Mouse (Mus musculus): ENCODE results near the gene Eaf2. TPM values are rescaled to one million over a fixed set of nuclear protein-coding genes. Genes with fewer than 3 reads are reported as not detected.
A peak's percentile ranks its signal among the peaks of the same experiment; 100 is the strongest.

The Eaf2 gene
- 1 to 10 TPM; 1.1 TPM for total RNA-seq (2021)
- 0.23 and 0.85 TPM in 2 replicates for polyA plus RNA-seq (2012; rRNA removed)
- long read RNA-seq, partial matches to known transcripts: 0 of 1 reads
- long read RNA-seq, other reads (novel, unspliced or antisense): 1 of 1 reads

- Histone ChIP-seq H3K27me3 (ENCODE audit: control insufficient read depth, insufficient read depth, low read length) (no peaks in the 10 kb centered on the region), H3K9ac (ENCODE audit: low read depth, low read length) (peak within 1 kb of the TSS; percentile 85), H3K36me3 (ENCODE audit: control insufficient read depth, insufficient read depth, low read length) (peaks cover 8% of the 10 kb centered on the region), H3K27ac (peak within 1 kb of the TSS; percentile 91), H3K4me1 (ENCODE audit: control insufficient read depth, insufficient read depth, low read length) (peaks cover 5% of the 10 kb centered on the region), H3K79me2 (replicated peaks; ENCODE audit: control insufficient read depth, insufficient read depth, low read length) (peaks cover 1% of the 10 kb centered on the region; the same call in 1 of the 2 replicates), H3K4me3 (peak within 1 kb of the TSS; percentile 75)
- WGBS: under 1% methylated on average over 43 of the region's 43 CpGs
- peak; percentile 89 to 97 for DNase-seq
- TF ChIP-seq CTCF (IDR thresholded peaks at IDR 0.05) (no peak), POLR2A (IDR thresholded peaks at IDR 0.05; ENCODE audit: insufficient read depth, low read depth, low read length) (peak; percentile 20), EP300 (IDR thresholded peaks at IDR 0.05; ENCODE audit: insufficient read depth, low read depth, low read length) (0 out of 2 replicates have a peak, but pooled peaks have one; percentile 64)
- intact Hi-C loops (cut with DNase I): loop anchor here (2.0 to 10.0 kb wide), 4 partner anchors 47 to 780 kb away; partner anchors contain the start of genes Hcls1, Iqcb1, Ndufb4 and Polq
These were observed at the start of gene Eaf2, which contains the start of gene Golgb1 for GRCm38 (mm10) chr16:36874583-36875275. Eaf2 (minus strand) TSS chr16:36875003. Golgb1 (plus strand) TSS chr16:36875140.

GRCm38 (mm10) chr16:36924312-36924711 lies 49.5 kb upstream of the Eaf2 start:
- no peak overlapping the region for H3K4me3 ChIP-seq
- no peak overlapping the region for H3K9ac ChIP-seq (ENCODE audit: low read depth, low read length)
- TF ChIP-seq EP300 (IDR thresholded peaks at IDR 0.05; ENCODE audit: insufficient read depth, low read depth, low read length) (no peak), POLR2A (IDR thresholded peaks at IDR 0.05; ENCODE audit: insufficient read depth, low read depth, low read length) (no peak), CTCF (IDR thresholded peaks at IDR 0.05) (no peak)
- no peaks in the 10 kb centered on the region for H3K79me2 ChIP-seq (replicated peaks; ENCODE audit: control insufficient read depth, insufficient read depth, low read length)
- no peak for DNase-seq
- no peaks in the 10 kb centered on the region for H3K4me1 ChIP-seq (ENCODE audit: control insufficient read depth, insufficient read depth, low read length)
- H3K36me3 ChIP-seq (ENCODE audit: control insufficient read depth, insufficient read depth, low read length): no peaks in the 10 kb centered on the region; the same call in 1 of the 2 replicates
- H3K27ac ChIP-seq: no peak overlapping the region
- no peaks in the 10 kb centered on the region for H3K27me3 ChIP-seq (ENCODE audit: control insufficient read depth, insufficient read depth, low read length)
- intact Hi-C loops (cut with DNase I): no loop called here
- WGBS: 94% methylated on average over 8 of the region's 8 CpGs

DNA sequence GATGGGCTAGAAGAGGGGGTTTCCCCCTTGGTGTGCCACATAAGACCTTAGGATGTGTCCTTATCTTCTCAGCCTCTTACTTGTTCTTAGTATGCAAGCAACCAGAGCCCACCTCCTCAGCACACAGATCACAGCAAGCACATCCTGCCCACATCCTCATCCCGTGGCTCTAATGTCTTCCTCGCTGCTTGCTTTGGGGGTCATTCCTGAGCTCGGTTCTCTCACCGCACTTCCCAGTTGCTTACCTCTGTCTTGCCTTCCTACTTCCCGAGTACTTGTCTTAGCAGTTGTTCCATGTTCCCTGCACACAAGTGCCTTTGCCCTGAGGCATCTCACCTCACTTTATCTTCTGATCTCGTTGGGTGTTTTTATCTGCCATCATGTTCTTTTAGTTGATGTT lies 47.2 kb upstream of the Eaf2 start:
- TF ChIP-seq EP300 (IDR thresholded peaks at IDR 0.05; ENCODE audit: insufficient read depth, low read depth, low read length) (no peak), POLR2A (IDR thresholded peaks at IDR 0.05; ENCODE audit: insufficient read depth, low read depth, low read length) (no peak), CTCF (IDR thresholded peaks at IDR 0.05) (no peak)
- H3K79me2 ChIP-seq (replicated peaks; ENCODE audit: control insufficient read depth, insufficient read depth, low read length): no peaks in the 10 kb centered on the region
- H3K27ac ChIP-seq: no peak overlapping the region
- 88% methylated on average over 6 of the region's 6 CpGs for WGBS
- H3K9ac ChIP-seq (ENCODE audit: low read depth, low read length): no peak overlapping the region
- no peak for DNase-seq
- H3K4me1 ChIP-seq (ENCODE audit: control insufficient read depth, insufficient read depth, low read length): no peaks in the 10 kb centered on the region
- no peaks in the 10 kb centered on the region for H3K27me3 ChIP-seq (ENCODE audit: control insufficient read depth, insufficient read depth, low read length)
- H3K36me3 ChIP-seq (ENCODE audit: control insufficient read depth, insufficient read depth, low read length): no peaks in the 10 kb centered on the region; the same call in 1 of the 2 replicates
- no peak overlapping the region for H3K4me3 ChIP-seq
- intact Hi-C loops (cut with DNase I): no loop called here

DNA sequence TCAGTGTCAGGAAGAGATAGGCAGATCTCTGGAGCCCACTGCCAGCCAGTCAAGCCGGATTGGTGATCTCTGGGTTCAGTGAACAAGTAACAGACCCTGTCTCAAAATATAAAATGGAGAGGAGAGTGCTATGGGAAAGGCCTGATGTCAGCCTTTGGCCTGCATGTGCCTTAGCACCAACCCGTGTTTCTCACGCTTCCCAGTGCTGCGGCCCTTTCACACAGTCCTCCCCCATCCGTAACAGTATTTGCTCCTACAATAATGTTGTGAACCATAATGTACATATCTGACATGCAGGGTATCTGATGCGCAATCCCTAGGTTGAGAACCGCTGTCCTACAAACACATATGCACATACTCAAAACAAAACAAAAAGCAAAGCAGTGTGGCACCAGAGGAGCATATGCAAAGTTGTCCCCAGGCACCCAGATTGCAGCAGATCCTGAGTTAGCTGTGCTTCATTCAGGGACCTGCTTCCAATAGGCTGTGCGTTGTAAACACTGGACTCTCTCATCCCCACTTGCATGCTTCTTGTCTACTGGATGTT lies 46.3 kb upstream of the Eaf2 start:
- intact Hi-C loops (cut with DNase I): no loop called here
- Histone ChIP-seq H3K27me3 (ENCODE audit: control insufficient read depth, insufficient read depth, low read length) (no peaks in the 10 kb centered on the region), H3K4me3 (no peak overlapping the region), H3K36me3 (ENCODE audit: control insufficient read depth, insufficient read depth, low read length) (no peaks in the 10 kb centered on the region; the same call in 1 of the 2 replicates), H3K27ac (no peak overlapping the region), H3K4me1 (ENCODE audit: control insufficient read depth, insufficient read depth, low read length) (no peaks in the 10 kb centered on the region), H3K9ac (ENCODE audit: low read depth, low read length) (no peak overlapping the region), H3K79me2 (replicated peaks; ENCODE audit: control insufficient read depth, insufficient read depth, low read length) (no peaks in the 10 kb centered on the region)
- no peak for DNase-seq
- 91% methylated on average over 8 of the region's 8 CpGs for WGBS
- TF ChIP-seq EP300 (IDR thresholded peaks at IDR 0.05; ENCODE audit: insufficient read depth, low read depth, low read length) (no peak), CTCF (IDR thresholded peaks at IDR 0.05) (no peak), POLR2A (IDR thresholded peaks at IDR 0.05; ENCODE audit: insufficient read depth, low read depth, low read length) (no peak)

DNA sequence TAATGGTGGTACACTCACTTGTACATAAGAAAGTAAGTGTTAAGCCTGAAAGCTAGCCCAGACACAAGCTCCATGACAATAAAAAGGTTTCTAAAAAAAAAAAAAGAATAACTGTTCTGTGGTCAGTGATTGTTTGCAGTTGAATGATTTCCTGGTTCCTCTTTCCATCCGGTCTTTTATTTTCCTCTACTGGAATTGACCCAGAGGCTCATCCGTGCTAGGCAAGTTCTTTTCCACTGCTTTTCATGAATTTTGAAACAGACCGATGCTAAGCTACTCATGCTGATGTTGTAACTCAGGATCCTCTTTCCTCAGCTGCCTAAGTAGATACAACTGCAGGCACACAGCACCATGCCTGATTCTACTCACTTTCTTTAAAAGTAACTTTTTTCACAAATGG lies 45.6 kb upstream of the Eaf2 start:
- no peak for DNase-seq
- Histone ChIP-seq H3K36me3 (ENCODE audit: control insufficient read depth, insufficient read depth, low read length) (no peaks in the 10 kb centered on the region; the same call in 1 of the 2 replicates), H3K4me1 (ENCODE audit: control insufficient read depth, insufficient read depth, low read length) (no peaks in the 10 kb centered on the region), H3K79me2 (replicated peaks; ENCODE audit: control insufficient read depth, insufficient read depth, low read length) (no peaks in the 10 kb centered on the region), H3K9ac (ENCODE audit: low read depth, low read length) (no peak overlapping the region), H3K4me3 (no peak overlapping the region), H3K27me3 (ENCODE audit: control insufficient read depth, insufficient read depth, low read length) (no peaks in the 10 kb centered on the region), H3K27ac (no peak overlapping the region)
- no peak for TF ChIP-seq CTCF (IDR thresholded peaks at IDR 0.05)
- no peak for TF ChIP-seq POLR2A (IDR thresholded peaks at IDR 0.05; ENCODE audit: insufficient read depth, low read depth, low read length)
- no peak for TF ChIP-seq EP300 (IDR thresholded peaks at IDR 0.05; ENCODE audit: insufficient read depth, low read depth, low read length)
- intact Hi-C loops (cut with DNase I): no loop called here
- 35% methylated on average over 3 of the region's 3 CpGs for WGBS

DNA sequence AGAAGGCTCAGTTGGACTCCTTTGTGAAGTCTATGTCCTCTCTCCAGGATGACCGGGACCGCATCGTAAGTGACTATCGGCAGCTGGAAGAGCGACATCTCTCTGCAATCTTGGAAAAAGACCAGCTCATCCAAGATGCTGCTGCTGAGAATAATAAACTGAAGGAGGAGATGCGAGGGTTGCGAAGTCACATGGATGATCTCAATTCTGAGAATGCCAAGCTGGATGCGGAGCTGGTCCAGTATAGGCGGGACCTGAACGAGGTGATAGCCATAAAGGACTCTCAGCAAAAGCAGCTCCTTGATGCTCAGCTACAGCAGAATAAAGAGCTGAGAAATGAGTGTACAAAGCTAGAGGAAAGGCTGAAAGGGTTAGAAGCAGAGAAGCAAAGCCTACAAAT lies 43.7 kb upstream of the Eaf2 start:
- Histone ChIP-seq H3K79me2 (replicated peaks; ENCODE audit: control insufficient read depth, insufficient read depth, low read length) (no peaks in the 10 kb centered on the region), H3K36me3 (ENCODE audit: control insufficient read depth, insufficient read depth, low read length) (no peaks in the 10 kb centered on the region; the same call in 1 of the 2 replicates), H3K4me1 (ENCODE audit: control insufficient read depth, insufficient read depth, low read length) (no peaks in the 10 kb centered on the region), H3K27ac (no peak overlapping the region), H3K9ac (ENCODE audit: low read depth, low read length) (no peak overlapping the region), H3K27me3 (ENCODE audit: control insufficient read depth, insufficient read depth, low read length) (no peaks in the 10 kb centered on the region), H3K4me3 (no peak overlapping the region)
- no peak for DNase-seq
- WGBS: 94% methylated on average over 10 of the region's 10 CpGs
- intact Hi-C loops (cut with DNase I): no loop called here
- no peak for TF ChIP-seq POLR2A (IDR thresholded peaks at IDR 0.05; ENCODE audit: insufficient read depth, low read depth, low read length)
- no peak for TF ChIP-seq CTCF (IDR thresholded peaks at IDR 0.05)
- no peak for TF ChIP-seq EP300 (IDR thresholded peaks at IDR 0.05; ENCODE audit: insufficient read depth, low read depth, low read length)

All from heart, adult 2 months (tissue).